Mouse (Mus musculus): ENCODE measurements around the gene Gm47841. TPM values are rescaled to one million over a fixed set of nuclear protein-coding genes. Genes with fewer than 3 reads are reported as not detected.
A peak's percentile ranks its signal among the peaks of the same experiment; 100 is the strongest.

Gene Gm47841
- total and polyA plus RNA-seq, 3 experiments = not detected

DNA sequence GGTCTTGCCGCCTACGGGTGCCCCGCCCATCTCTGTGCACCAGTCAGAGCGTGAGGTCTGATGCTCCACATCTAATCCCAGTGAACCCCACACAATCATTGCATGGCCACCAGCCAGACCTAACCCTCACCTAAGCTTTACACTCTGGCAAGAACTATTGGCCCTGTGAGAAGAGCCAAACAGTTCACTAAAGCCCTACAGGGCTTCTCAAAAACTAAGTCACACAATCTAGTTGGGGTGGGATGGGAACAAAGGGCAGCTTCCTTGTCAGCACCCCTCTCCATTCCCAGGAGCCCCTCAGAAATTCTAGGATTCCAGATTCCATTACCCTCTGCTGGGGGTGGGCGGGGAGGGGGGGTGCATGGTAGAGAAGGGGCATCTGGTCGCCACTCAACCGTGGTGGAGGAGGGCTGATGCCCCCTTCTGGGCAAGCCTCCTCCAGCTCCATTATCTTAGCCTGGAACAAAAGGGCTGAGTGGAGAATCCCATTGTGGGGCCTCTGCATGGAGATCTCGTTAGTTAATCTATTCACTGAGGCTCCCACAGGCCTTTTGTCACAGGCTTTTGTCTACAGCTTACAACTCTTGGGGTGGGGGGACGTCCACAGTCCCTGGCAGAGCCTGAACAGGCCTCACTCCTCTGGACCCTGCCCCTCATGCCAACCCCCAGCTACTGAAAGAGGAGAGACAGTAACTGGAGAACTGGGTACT, 12.5 kb upstream of the Gm47841 start:
- no peaks in the 10 kb centered on the region for H3K9me3 ChIP-seq (replicated peaks; ENCODE audit: insufficient read depth, low read length)
- H3K4me1 ChIP-seq (ENCODE audit: control insufficient read depth in 1 of 2, insufficient read depth in 2 of 2, low read length in 2 of 2) = no peaks in the 10 kb centered on the region
- H3K36me3 ChIP-seq (ENCODE audit: control insufficient read depth in 1 of 2, insufficient read depth in 2 of 2, low read length in 2 of 2) = no peaks in the 10 kb centered on the region
- H3K27me3 ChIP-seq (ENCODE audit: control insufficient read depth in 1 of 2, insufficient read depth in 2 of 2, low read length in 2 of 2) = no peaks in the 10 kb centered on the region
- H3K79me2 ChIP-seq (ENCODE audit: control insufficient read depth, insufficient read depth, low read length, poor library complexity) = no peaks in the 10 kb centered on the region
- no peak overlapping the region for H3K27ac ChIP-seq (ENCODE audit: control insufficient read depth, low read depth, low read length)
- H3K4me3 ChIP-seq (ENCODE audit: control insufficient read depth in 1 of 2, insufficient read depth in 1 of 2, low read depth in 2 of 2, low read length in 2 of 2) = no peak overlapping the region
- H3K9ac ChIP-seq (ENCODE audit: control insufficient read depth, low read depth, low read length, poor library complexity, severe bottlenecking) = no peak overlapping the region
- TF ChIP-seq KAT2A (conservative IDR thresholded peaks at IDR 0.05; ENCODE audit: low read depth, low read length) (no peak), EP300 (IDR thresholded peaks at IDR 0.05; ENCODE audit: low read depth in 1 of 2, low read length in 2 of 2) (no peak), ZKSCAN1 (IDR thresholded peaks at IDR 0.05; ENCODE audit: low read depth, low read length) (no peak), GATA1 (IDR thresholded peaks at IDR 0.05; ENCODE audit: low read depth, low read length) (no peak), E2F4 (IDR thresholded peaks at IDR 0.05; ENCODE audit: borderline replicate concordance, low read depth, low read length) (no peak), CHD1 (IDR thresholded peaks at IDR 0.05; ENCODE audit: low read depth, low read length) (no peak)
- no peak for DNase-seq (ENCODE audit: low read depth, low spot score)

DNA sequence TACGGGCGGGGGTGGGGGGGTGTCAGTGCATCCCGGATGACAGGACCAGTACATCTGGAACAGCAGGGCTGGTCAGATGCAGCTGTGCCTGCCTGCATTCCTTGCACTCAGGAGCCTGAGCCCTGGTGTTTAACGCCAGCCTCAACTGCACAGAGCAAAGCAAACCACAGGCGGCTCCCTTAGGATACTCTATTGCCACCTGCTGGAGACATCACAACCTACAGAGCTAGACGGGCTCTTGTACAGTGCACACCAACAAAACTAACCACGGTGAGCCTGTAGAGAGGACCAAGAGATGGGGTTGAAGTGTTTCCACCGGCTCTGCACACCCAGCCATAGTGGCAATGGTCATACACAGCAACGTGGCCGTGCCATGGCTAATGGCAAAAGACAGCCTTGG, 9.0 kb upstream of the Gm47841 start:
- no peaks in the 10 kb centered on the region for H3K36me3 ChIP-seq (ENCODE audit: control insufficient read depth in 1 of 2, insufficient read depth in 2 of 2, low read length in 2 of 2)
- H3K79me2 ChIP-seq (ENCODE audit: control insufficient read depth, insufficient read depth, low read length, poor library complexity) = no peaks in the 10 kb centered on the region
- no peaks in the 10 kb centered on the region for H3K27me3 ChIP-seq (ENCODE audit: control insufficient read depth in 1 of 2, insufficient read depth in 2 of 2, low read length in 2 of 2)
- no peak overlapping the region for H3K9ac ChIP-seq (ENCODE audit: control insufficient read depth, low read depth, low read length, poor library complexity, severe bottlenecking)
- no peaks in the 10 kb centered on the region for H3K4me1 ChIP-seq (ENCODE audit: control insufficient read depth in 1 of 2, insufficient read depth in 2 of 2, low read length in 2 of 2)
- no peak overlapping the region for H3K27ac ChIP-seq (ENCODE audit: control insufficient read depth, low read depth, low read length)
- H3K9me3 ChIP-seq (replicated peaks; ENCODE audit: insufficient read depth, low read length) = no peaks in the 10 kb centered on the region
- no peak overlapping the region for H3K4me3 ChIP-seq (ENCODE audit: control insufficient read depth in 1 of 2, insufficient read depth in 1 of 2, low read depth in 2 of 2, low read length in 2 of 2)
- TF ChIP-seq BHLHE40 (IDR thresholded peaks at IDR 0.05; ENCODE audit: borderline replicate concordance, low read depth, low read length) (no peak), MAZ (IDR thresholded peaks at IDR 0.05; ENCODE audit: low read depth, low read length) (no peak), TCF12 (IDR thresholded peaks at IDR 0.05; ENCODE audit: low read depth, low read length) (no peak), CTCF (IDR thresholded peaks at IDR 0.05 in 2 of 3, conservative IDR thresholded peaks at IDR 0.05 in 1 of 3; ENCODE audit: control insufficient read depth in 1 of 3, insufficient read depth in 1 of 3, low read depth in 2 of 3, low read length in 3 of 3, poor library complexity in 1 of 3, severe bottlenecking in 1 of 3) (peak; percentile 35 to 53 (median 46); a peak in 5 of 6 replicates), RAD21 (IDR thresholded peaks at IDR 0.05; ENCODE audit: low read depth, low read length) (peak; percentile 39), ELF1 (IDR thresholded peaks at IDR 0.05; ENCODE audit: low read depth, low read length) (no peak), HCFC1 (IDR thresholded peaks at IDR 0.05; ENCODE audit: low read depth, low read length) (no peak), SMC3 (IDR thresholded peaks at IDR 0.05; ENCODE audit: low read depth, low read length) (peak; percentile 52), POLR2AphosphoS2 (IDR thresholded peaks at IDR 0.05; ENCODE audit: low read length) (no peak), POLR2AphosphoS5 (IDR thresholded peaks at IDR 0.05; ENCODE audit: borderline replicate concordance, low read depth, low read length) (no peak), RCOR1 (IDR thresholded peaks at IDR 0.05; ENCODE audit: low read depth, low read length) (no peak), MAFK (IDR thresholded peaks at IDR 0.05; ENCODE audit: borderline replicate concordance, low read depth, low read length) (no peak)
- DNase-seq (ENCODE audit: low read depth, low spot score) = peak; percentile 42
